Mouse (Mus musculus): Measurements from ENCODE around the gene Crybg3. TPM values are rescaled to one million over a fixed set of nuclear protein-coding genes. Genes with fewer than 3 reads are reported as not detected.
"Not testable (repeated sequence)": the region's sequence is repeated elsewhere in the genome, so short reads cannot be mapped to it uniquely, and the experiment has no call there.

Crybg3 gene
- polyA plus RNA-seq, 1 experiment from 2014 or later = 7.6 TPM

DNA sequence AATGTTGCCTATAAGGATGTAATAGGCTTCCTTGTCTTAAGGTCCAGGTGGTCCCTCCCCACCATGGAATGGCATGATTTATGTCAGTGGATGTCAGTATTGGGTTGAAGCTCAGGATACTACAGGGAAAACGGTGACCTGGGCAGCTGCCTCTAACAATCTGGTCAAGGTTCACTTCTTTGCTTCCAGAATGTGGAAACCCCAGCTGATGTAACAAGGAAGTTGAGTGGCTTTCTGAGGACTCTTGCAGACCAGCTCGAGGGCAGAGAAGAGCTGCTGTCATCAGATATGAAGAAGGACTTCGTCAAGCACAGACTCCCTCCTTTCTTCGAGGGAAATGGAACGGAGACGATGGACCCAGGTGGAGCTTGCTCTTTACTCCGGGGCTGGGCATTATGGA is 113.5 kb downstream of the Crybg3 start:
- H3K4me3 ChIP-seq (ENCODE audit: low read length) = no peak overlapping the region
- no peak overlapping the region for H3K4me2 ChIP-seq (replicated peaks; ENCODE audit: low read depth, low read length)
- 47% methylated on average over 7 of the region's 7 CpGs for WGBS
- no peaks in the 10 kb centered on the region for H3K9me3 ChIP-seq (ENCODE audit: low read length)
- no peak overlapping the region for H3K9ac ChIP-seq (replicated peaks; ENCODE audit: low read length)
- H3K4me1 ChIP-seq (ENCODE audit: insufficient read depth, low read length) = no peaks in the 10 kb centered on the region
- H3K27me3 ChIP-seq (ENCODE audit: insufficient read depth, low read length) = no peaks in the 10 kb centered on the region
- H3K27ac ChIP-seq (ENCODE audit: low read length) = no peak overlapping the region
- peaks cover 54% of the 10 kb centered on the region for H3K36me3 ChIP-seq (ENCODE audit: insufficient read depth, low read length)
- no peak for ATAC-seq (ENCODE audit: low FRiP score, low TSS enrichment)

DNA sequence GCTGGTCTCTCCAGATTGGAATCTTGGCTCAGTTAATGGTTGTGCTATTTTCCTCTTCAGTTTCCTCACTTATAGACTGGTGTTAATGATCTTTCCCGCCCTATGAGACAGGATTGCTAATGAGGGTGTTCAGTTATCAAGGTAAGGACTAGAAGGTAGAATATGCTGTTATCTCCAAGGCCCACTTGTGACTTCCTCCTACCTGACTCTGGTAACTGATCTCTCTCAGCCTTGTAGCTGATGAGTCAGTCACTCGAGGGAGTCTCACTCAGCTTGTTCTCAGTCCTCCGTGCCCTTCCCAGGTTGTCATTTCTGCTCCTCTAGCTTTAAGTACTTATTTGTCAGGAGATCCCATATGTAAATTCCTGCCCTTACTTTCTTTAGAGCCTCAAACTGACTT is 122.8 kb downstream of the Crybg3 start:
- H3K9ac ChIP-seq (replicated peaks; ENCODE audit: low read length) = no peak overlapping the region
- no peak overlapping the region for H3K4me3 ChIP-seq (ENCODE audit: low read length)
- H3K9me3 ChIP-seq (ENCODE audit: low read length) = no peaks in the 10 kb centered on the region
- H3K27ac ChIP-seq (ENCODE audit: low read length) = no peak overlapping the region
- WGBS = 86% methylated on average over 3 of the region's 3 CpGs
- ATAC-seq (ENCODE audit: low FRiP score, low TSS enrichment) = no peak
- no peaks in the 10 kb centered on the region for H3K27me3 ChIP-seq (ENCODE audit: insufficient read depth, low read length)
- H3K36me3 ChIP-seq (ENCODE audit: insufficient read depth, low read length) = peaks cover 28% of the 10 kb centered on the region
- H3K4me2 ChIP-seq (replicated peaks; ENCODE audit: low read depth, low read length) = no peak overlapping the region
- 0 out of 2 replicates have a peak, but pooled peaks cover 1% of the 10 kb centered on the region for H3K4me1 ChIP-seq (ENCODE audit: insufficient read depth, low read length)

DNA sequence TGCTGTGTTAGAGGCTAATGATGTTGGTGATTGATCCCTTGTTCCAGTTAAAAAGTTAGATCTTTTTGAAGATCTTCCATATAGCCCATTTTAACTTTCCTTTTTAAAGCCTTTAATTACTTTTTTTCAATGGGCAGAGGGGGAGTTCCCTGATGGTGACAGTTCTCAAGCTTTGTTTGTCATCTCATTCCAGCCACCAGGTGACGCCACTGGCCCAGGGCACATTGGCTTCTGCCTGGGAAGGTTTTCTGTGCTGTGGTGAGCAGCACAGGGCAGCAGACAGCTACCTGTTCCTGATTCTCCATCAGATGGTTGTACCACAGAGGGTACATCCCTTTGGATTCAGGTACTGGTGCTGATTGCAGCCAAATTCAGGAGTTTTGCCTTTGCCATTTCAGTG is 126.0 kb downstream of the Crybg3 start:
- Histone ChIP-seq H3K4me2 (replicated peaks; ENCODE audit: low read depth, low read length) (no peak overlapping the region), H3K9ac (replicated peaks; ENCODE audit: low read length) (no peak overlapping the region), H3K27ac (ENCODE audit: low read length) (no peak overlapping the region), H3K36me3 (ENCODE audit: insufficient read depth, low read length) (peaks cover 11% of the 10 kb centered on the region), H3K9me3 (ENCODE audit: low read length) (no peaks in the 10 kb centered on the region), H3K4me1 (ENCODE audit: insufficient read depth, low read length) (0 out of 2 replicates have a peak, but pooled peaks cover 10% of the 10 kb centered on the region), H3K4me3 (ENCODE audit: low read length) (no peak overlapping the region), H3K27me3 (ENCODE audit: insufficient read depth, low read length) (no peaks in the 10 kb centered on the region)
- 9% methylated on average over 1 of the region's 1 CpGs for WGBS
- ATAC-seq (ENCODE audit: low FRiP score, low TSS enrichment) = no peak

DNA sequence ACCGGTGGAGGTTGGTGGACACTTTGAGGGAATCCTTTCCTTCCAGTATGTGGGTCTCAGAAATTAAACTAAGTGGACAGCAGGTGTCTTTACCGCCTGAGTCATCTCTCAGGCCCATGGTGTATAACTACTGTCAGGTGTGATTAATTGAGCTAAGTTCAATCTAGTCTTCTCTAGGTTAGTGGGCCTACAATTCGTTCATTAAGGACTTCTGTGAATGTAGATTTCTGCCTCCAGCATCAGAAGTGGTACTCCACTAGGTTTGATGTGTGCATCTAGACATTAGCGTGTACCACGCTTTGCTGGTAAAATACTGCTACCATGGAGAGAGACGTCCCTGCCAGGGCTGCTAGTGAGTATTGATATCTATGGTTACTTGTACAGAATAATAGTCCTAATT is 128.2 kb downstream of the Crybg3 start:
- H3K4me1 ChIP-seq (ENCODE audit: insufficient read depth, low read length) = 0 out of 2 replicates have a peak, but pooled peaks cover 10% of the 10 kb centered on the region
- no peak overlapping the region for H3K27ac ChIP-seq (ENCODE audit: low read length)
- peaks cover 5% of the 10 kb centered on the region for H3K36me3 ChIP-seq (ENCODE audit: insufficient read depth, low read length)
- H3K4me3 ChIP-seq (ENCODE audit: low read length) = peak overlapping the region; percentile 80
- WGBS = 41% methylated on average over 6 of the region's 6 CpGs
- ATAC-seq (ENCODE audit: low FRiP score, low TSS enrichment) = peak; percentile 33; the same call in 1 of the 2 replicates
- peak overlapping the region; percentile 65 for H3K4me2 ChIP-seq (replicated peaks; ENCODE audit: low read depth, low read length)
- no peaks in the 10 kb centered on the region for H3K9me3 ChIP-seq (ENCODE audit: low read length)
- H3K27me3 ChIP-seq (ENCODE audit: insufficient read depth, low read length) = no peaks in the 10 kb centered on the region
- H3K9ac ChIP-seq (replicated peaks; ENCODE audit: low read length) = no peak overlapping the region; the same call in 1 of the 2 replicates

DNA sequence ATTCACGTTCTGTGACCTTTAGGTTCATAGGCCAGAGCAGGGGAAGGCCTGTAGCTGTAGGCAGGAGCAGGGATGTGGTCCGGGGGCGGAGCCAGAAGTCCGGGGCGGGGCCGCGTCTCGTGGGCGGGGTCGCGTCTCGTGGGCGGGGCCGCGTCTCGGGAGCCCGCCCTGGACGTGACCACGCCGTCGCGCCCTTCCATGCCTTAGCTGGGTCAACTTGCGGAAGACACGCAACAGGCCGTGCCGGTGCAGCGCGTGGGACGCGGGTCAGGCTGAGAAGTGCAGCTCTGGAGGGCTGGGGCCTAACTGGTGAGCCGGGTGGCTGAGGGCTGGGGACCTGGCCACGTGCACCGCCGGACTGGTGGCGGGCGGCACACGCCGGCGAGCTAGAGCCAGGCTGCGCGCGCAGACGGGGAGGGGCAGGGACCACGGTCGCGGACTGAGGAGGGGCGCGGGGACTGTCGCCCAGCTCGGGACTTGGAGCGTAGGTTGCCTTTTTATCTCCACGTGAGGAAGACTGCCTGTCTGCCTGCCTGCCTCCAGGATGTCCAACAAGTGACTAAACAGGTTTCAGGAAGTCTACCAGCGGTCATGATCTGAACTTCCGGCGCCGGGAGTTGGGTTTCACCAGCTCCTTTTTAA is 129.0 kb downstream of the Crybg3 start, which contains the start of gene Riox2:
Riox2 (plus strand) TSS at position 139 of the 642 bp plus-strand sequence.
- Histone ChIP-seq H3K4me2 (replicated peaks; ENCODE audit: low read depth, low read length) (peak within 1 kb of the TSS; percentile 65), H3K9me3 (ENCODE audit: low read length) (no peaks in the 10 kb centered on the region), H3K27me3 (ENCODE audit: insufficient read depth, low read length) (no peaks in the 10 kb centered on the region), H3K4me1 (ENCODE audit: insufficient read depth, low read length) (0 out of 2 replicates have a peak, but pooled peaks cover 10% of the 10 kb centered on the region), H3K36me3 (ENCODE audit: insufficient read depth, low read length) (peaks cover 5% of the 10 kb centered on the region), H3K9ac (replicated peaks; ENCODE audit: low read length) (peak within 1 kb of the TSS; percentile 70), H3K27ac (ENCODE audit: low read length) (peak within 1 kb of the TSS; percentile 68), H3K4me3 (ENCODE audit: low read length) (peak within 1 kb of the TSS; percentile 80)
- peak; percentile 96 for ATAC-seq (ENCODE audit: low FRiP score, low TSS enrichment)
- WGBS = 1% methylated on average over 56 of the region's 56 CpGs

DNA sequence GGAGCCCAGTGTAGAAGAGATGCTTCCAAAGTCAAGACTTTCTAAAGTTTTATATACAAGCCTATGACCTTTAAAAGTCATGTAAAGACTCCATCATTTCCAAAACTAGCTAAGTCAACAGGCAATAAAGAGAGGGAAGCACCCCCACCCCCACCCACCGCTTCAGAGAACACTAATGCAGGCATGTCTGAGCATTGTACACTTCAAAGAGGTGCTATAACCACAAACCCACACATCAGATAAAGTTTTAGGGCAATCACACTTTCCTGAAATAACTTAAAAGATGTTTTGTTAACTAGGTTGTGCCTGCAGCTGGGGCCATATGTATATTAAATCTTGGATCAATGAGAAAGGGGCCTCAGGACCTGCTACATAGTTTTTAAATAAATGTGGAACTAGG is 130.9 kb downstream of the Crybg3 start:
- Histone ChIP-seq H3K36me3 (ENCODE audit: insufficient read depth, low read length) (no peaks in the 10 kb centered on the region), H3K4me1 (ENCODE audit: insufficient read depth, low read length) (0 out of 2 replicates have a peak, but pooled peaks cover 10% of the 10 kb centered on the region), H3K27ac (ENCODE audit: low read length) (no peak overlapping the region), H3K9me3 (ENCODE audit: low read length) (peaks cover under 1% of the 10 kb centered on the region; the same call in 1 of the 2 replicates), H3K4me2 (replicated peaks; ENCODE audit: low read depth, low read length) (no peak overlapping the region), H3K27me3 (ENCODE audit: insufficient read depth, low read length) (no peaks in the 10 kb centered on the region), H3K4me3 (ENCODE audit: low read length) (no peak overlapping the region), H3K9ac (replicated peaks; ENCODE audit: low read length) (no peak overlapping the region)
- ATAC-seq (ENCODE audit: low FRiP score, low TSS enrichment) = no peak
- 54% methylated on average over 1 of the region's 1 CpGs for WGBS

DNA sequence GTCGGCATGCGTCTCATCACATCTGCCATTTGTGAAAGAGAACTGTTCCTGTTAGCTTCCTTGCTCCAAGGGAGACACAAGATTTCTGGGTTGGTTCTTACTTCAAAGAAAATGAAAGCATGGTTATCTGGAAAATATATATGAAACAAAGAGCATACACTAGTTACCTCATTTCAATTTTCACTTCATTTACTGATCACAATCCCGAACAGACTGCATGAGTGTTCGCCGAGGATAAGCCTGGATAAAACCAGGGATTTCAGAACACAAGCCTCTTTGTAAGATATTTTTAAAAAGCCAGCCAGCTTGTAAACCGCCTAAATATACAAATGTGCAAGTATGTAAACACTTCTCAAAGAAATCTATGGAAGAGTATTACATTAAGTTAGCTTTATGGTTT is 136.8 kb downstream of the Crybg3 start:
- Histone ChIP-seq H3K27me3 (ENCODE audit: insufficient read depth, low read length) (no peaks in the 10 kb centered on the region), H3K4me2 (replicated peaks; ENCODE audit: low read depth, low read length) (no peak overlapping the region), H3K9me3 (ENCODE audit: low read length) (peaks cover 4% of the 10 kb centered on the region; the same call in 1 of the 2 replicates), H3K4me3 (ENCODE audit: low read length) (no peak overlapping the region), H3K27ac (ENCODE audit: low read length) (no peak overlapping the region), H3K9ac (replicated peaks; ENCODE audit: low read length) (no peak overlapping the region), H3K4me1 (ENCODE audit: insufficient read depth, low read length) (no peaks in the 10 kb centered on the region), H3K36me3 (ENCODE audit: insufficient read depth, low read length) (no peaks in the 10 kb centered on the region)
- no peak for ATAC-seq (ENCODE audit: low FRiP score, low TSS enrichment)
- WGBS = 83% methylated on average over 6 of the region's 6 CpGs

DNA sequence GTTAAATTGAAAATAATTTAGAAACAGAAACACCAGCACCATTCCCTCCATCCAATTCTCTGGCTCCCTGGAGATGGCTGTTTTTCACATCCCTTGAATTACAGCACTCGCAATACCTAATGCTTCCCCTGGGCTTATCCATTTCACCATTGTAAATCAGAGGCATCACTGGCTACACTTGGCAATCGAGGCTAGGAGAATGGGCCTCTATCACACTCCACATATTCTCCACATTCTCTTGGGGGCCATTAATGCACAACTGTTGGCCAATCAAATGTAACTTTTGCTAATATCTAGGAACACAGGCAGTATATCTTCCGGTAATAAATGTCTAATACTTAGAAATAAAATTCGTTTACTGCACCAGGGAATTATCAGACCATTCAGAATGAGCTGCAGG is 137.2 kb downstream of the Crybg3 start:
- H3K4me1 ChIP-seq (ENCODE audit: insufficient read depth, low read length) = no peaks in the 10 kb centered on the region
- no peak overlapping the region for H3K4me3 ChIP-seq (ENCODE audit: low read length)
- no peaks in the 10 kb centered on the region for H3K36me3 ChIP-seq (ENCODE audit: insufficient read depth, low read length)
- no peaks in the 10 kb centered on the region for H3K27me3 ChIP-seq (ENCODE audit: insufficient read depth, low read length)
- ATAC-seq (ENCODE audit: low FRiP score, low TSS enrichment) = no peak
- H3K9ac ChIP-seq (replicated peaks; ENCODE audit: low read length) = no peak overlapping the region
- peaks cover 4% of the 10 kb centered on the region; the same call in 1 of the 2 replicates for H3K9me3 ChIP-seq (ENCODE audit: low read length)
- H3K4me2 ChIP-seq (replicated peaks; ENCODE audit: low read depth, low read length) = no peak overlapping the region
- H3K27ac ChIP-seq (ENCODE audit: low read length) = no peak overlapping the region
- WGBS = 47% methylated on average over 4 of the region's 4 CpGs

DNA sequence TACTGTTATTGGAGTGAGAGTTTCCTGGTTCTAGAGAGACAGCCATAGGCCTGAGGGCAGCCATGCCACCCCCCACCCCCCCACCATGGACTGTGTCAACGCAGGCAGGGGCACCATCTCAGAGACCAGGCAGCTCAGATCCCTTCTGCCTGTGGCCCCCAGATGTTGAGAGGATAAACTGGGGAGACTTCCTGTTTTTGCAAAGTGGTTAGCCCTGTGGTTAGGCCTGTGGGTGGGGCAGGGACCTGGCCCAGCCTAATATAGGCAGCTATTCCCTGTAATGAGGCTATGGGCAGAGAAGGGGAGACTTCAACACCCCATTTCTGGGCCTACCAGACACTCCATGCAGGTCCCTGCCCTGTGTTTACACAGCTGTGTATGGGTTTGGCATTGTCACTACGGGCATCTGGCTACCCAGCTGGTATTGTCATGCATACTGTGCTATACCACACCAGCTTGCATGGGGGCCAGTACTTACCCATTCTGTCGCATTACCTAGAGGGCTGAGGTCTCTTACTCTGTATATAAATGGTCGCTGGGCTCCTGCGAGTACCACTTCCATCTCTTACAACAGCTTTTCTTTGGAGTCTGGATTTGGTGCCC is 141.4 kb downstream of the Crybg3 start:
- H3K4me2 ChIP-seq (replicated peaks; ENCODE audit: low read depth, low read length); H3K4me1 ChIP-seq (ENCODE audit: insufficient read depth, low read length); H3K9ac ChIP-seq (replicated peaks; ENCODE audit: low read length); H3K27me3 ChIP-seq (ENCODE audit: insufficient read depth, low read length); H3K9me3 ChIP-seq (ENCODE audit: low read length); H3K27ac ChIP-seq (ENCODE audit: low read length); H3K4me3 ChIP-seq (ENCODE audit: low read length); H3K36me3 ChIP-seq (ENCODE audit: insufficient read depth, low read length): not testable (repeated sequence)
- 80% methylated on average over 5 of the region's 5 CpGs for WGBS
- peak; percentile 49; the same call in 1 of the 2 replicates for ATAC-seq (ENCODE audit: low FRiP score, low TSS enrichment)

DNA sequence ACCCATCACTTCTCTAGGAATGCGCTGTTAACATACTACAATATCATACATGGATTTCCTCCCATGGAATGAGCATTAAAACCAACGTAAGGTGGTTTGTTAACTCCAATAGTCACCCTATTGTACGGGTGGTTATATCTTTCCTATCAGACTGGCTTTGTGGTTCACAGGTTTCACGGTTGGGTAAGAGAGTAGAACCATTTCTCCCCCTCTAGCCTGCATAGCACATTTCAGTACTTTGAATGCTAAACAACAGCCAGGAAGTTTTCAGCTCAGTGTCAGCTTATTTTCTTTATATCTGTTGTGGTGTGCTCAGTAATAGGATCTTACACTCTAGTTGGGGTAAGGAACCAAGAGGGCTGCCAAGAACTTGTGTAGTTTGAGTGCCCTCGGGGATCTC is 149.0 kb downstream of the Crybg3 start:
- no peak overlapping the region for H3K9ac ChIP-seq (replicated peaks; ENCODE audit: low read length)
- ATAC-seq (ENCODE audit: low FRiP score, low TSS enrichment) = peak; percentile 63
- WGBS = 57% methylated on average over 5 of the region's 5 CpGs
- no peaks in the 10 kb centered on the region for H3K36me3 ChIP-seq (ENCODE audit: insufficient read depth, low read length)
- no peaks in the 10 kb centered on the region for H3K4me1 ChIP-seq (ENCODE audit: insufficient read depth, low read length)
- H3K9me3 ChIP-seq (ENCODE audit: low read length) = no peaks in the 10 kb centered on the region
- no peak overlapping the region for H3K27ac ChIP-seq (ENCODE audit: low read length)
- no peak overlapping the region for H3K4me3 ChIP-seq (ENCODE audit: low read length)
- H3K27me3 ChIP-seq (ENCODE audit: insufficient read depth, low read length) = no peaks in the 10 kb centered on the region
- no peak overlapping the region for H3K4me2 ChIP-seq (replicated peaks; ENCODE audit: low read depth, low read length)
